Mouse (Mus musculus) CH12.LX (cell line): ENCODE results near the gene Ttc23l. TPM values are rescaled to one million over a fixed set of nuclear protein-coding genes. Genes with fewer than 3 reads are reported as not detected.

ENCODE experiments used
- DNase-seq: peaks from one replicate; pipeline ENCODE4 v3.0.0-alpha.2; 2013; ENCODE audit errors: extremely low read depth
- H3K27ac ChIP-seq: 2 replicates; pipeline ENCODE4 v1.5.1; 2012; ENCODE audit warnings: low read depth, mild to moderate bottlenecking, control low read depth, moderate library complexity; ENCODE audit not compliant: insufficient read depth
- H3K27me3 ChIP-seq: replicated peaks from 2 replicates; pipeline ENCODE3; 2012; ENCODE audit warnings: inconsistent platforms
- H3K36me3 ChIP-seq, 2 experiments: replicated peaks in 1 of 2; 2 replicates each; pipeline versions ENCODE3 to v1.6.1; 2012; ENCODE audit warnings: inconsistent platforms in 1 of 2, low read length in 1 of 2, mild to moderate bottlenecking in 1 of 2, mixed read lengths in 1 of 2, moderate library complexity in 1 of 2; ENCODE audit not compliant: control insufficient read depth in 1 of 2, insufficient read depth in 1 of 2
- H3K4me1 ChIP-seq, 2 experiments: 2 replicates each; pipeline ENCODE4 v1.6.1; 2012; ENCODE audit warnings: inconsistent platforms in 1 of 2, moderate library complexity in 1 of 2; ENCODE audit not compliant: insufficient read depth in 2 of 2, control insufficient read depth in 1 of 2
- H3K4me2 ChIP-seq: 2 replicates; pipeline ENCODE4 v1.6.1; 2012; ENCODE audit warnings: low read depth, mild to moderate bottlenecking, control low read depth; ENCODE audit not compliant: poor library complexity, insufficient read depth, severe bottlenecking
- H3K4me3 ChIP-seq, 3 experiments: fragments of 150-350 bp in 1 of 3; sonication (generic) in 1 of 3; replicated peaks in 1 of 3; 2 replicates each; pipeline versions ENCODE3 to v1.5.1; 2011 to 2012; ENCODE audit warnings: low read depth in 2 of 3, low read length in 2 of 3, mild to moderate bottlenecking in 2 of 3, moderate library complexity in 2 of 3, control low read depth in 1 of 3, improper control_type of control experiment in 1 of 3, inconsistent platforms in 1 of 3, mixed read lengths in 1 of 3; ENCODE audit not compliant: poor library complexity in 1 of 3
- H3K79me2 ChIP-seq: replicated peaks from 2 replicates; pipeline ENCODE4 v1.6.1; 2012; ENCODE audit warnings: mild to moderate bottlenecking, moderate library complexity; ENCODE audit not compliant: control insufficient read depth, poor library complexity, insufficient read depth, severe bottlenecking; ENCODE audit errors: extremely low read depth
- H3K9ac ChIP-seq: 2 replicates; pipeline ENCODE4 v1.6.1; 2012; ENCODE audit warnings: low read depth, mild to moderate bottlenecking, control low read depth, moderate library complexity; ENCODE audit not compliant: insufficient read depth
- H3K9me3 ChIP-seq: replicated peaks from 2 replicates; pipeline ENCODE3; 2012; ENCODE audit warnings: low read length, inconsistent platforms, mixed read lengths
- BHLHE40 ChIP-seq: IDR thresholded peaks from 2 replicates; pipeline ENCODE4 v1.6.1; 2011; ENCODE audit warnings: mild to moderate bottlenecking, low read depth, low read length, improper control_type of control experiment
- CHD2 ChIP-seq: IDR thresholded peaks from 2 replicates; pipeline ENCODE4 v1.6.1; 2011; ENCODE audit warnings: low read length, improper control_type of control experiment
- ELF1 ChIP-seq: IDR thresholded peaks from 2 replicates; pipeline ENCODE4 v1.6.1; 2014; ENCODE audit warnings: low read depth, mild to moderate bottlenecking, inconsistent platforms, low read length, improper control_type of control experiment
- EP300 ChIP-seq: IDR thresholded peaks from 2 replicates; pipeline ENCODE4 v1.6.1; 2011; ENCODE audit warnings: low read length, improper control_type of control experiment
- ETS1 ChIP-seq: conservative IDR thresholded peaks from 2 replicates; pipeline ENCODE4 v1.6.1; 2012; ENCODE audit warnings: low read depth, mild to moderate bottlenecking, inconsistent platforms, low read length, improper control_type of control experiment, moderate library complexity
- GABPA ChIP-seq: IDR thresholded peaks from 2 replicates; pipeline ENCODE4 v1.6.1; 2012; ENCODE audit warnings: low read depth, low read length, improper control_type of control experiment, inconsistent platforms; ENCODE audit not compliant: insufficient replicate concordance
- HCFC1 ChIP-seq: IDR thresholded peaks from 2 replicates; pipeline ENCODE4 v1.6.1; 2012; ENCODE audit warnings: low read depth, mild to moderate bottlenecking, inconsistent platforms, low read length, improper control_type of control experiment
- IRF4 ChIP-seq: IDR thresholded peaks from 2 replicates; pipeline ENCODE4 v1.6.1; 2014; ENCODE audit warnings: low read depth, mild to moderate bottlenecking, inconsistent platforms, low read length, improper control_type of control experiment
- JUN ChIP-seq: IDR thresholded peaks from 2 replicates; pipeline ENCODE4 v1.6.1; 2011; ENCODE audit warnings: low read depth, mild to moderate bottlenecking, low read length, improper control_type of control experiment, moderate library complexity; ENCODE audit not compliant: insufficient read depth
- KAT2A ChIP-seq: IDR thresholded peaks from 2 replicates; pipeline ENCODE4 v1.6.1; 2012; ENCODE audit warnings: low read length, improper control_type of control experiment, inconsistent platforms; ENCODE audit not compliant: insufficient replicate concordance
- MAFK ChIP-seq: IDR thresholded peaks from 2 replicates; pipeline ENCODE4 v1.6.1; 2011; ENCODE audit warnings: low read length, improper control_type of control experiment; ENCODE audit not compliant: insufficient replicate concordance
- MAX ChIP-seq: IDR thresholded peaks from 2 replicates; pipeline ENCODE4 v1.6.1; 2011; ENCODE audit warnings: low read length, improper control_type of control experiment
- MEF2A ChIP-seq: IDR thresholded peaks from 2 replicates; pipeline ENCODE4 v1.6.1; 2014; ENCODE audit warnings: low read depth, mild to moderate bottlenecking, inconsistent platforms, low read length, improper control_type of control experiment, borderline replicate concordance
- MXI1 ChIP-seq: IDR thresholded peaks from 2 replicates; pipeline ENCODE4 v1.6.1; 2011; ENCODE audit warnings: mild to moderate bottlenecking, low read depth, low read length, improper control_type of control experiment
- MYC ChIP-seq: IDR thresholded peaks from 2 replicates; pipeline ENCODE4 v1.6.1; 2011; ENCODE audit warnings: low read depth, mild to moderate bottlenecking, improper control_type of control experiment, low read length
- NELFE ChIP-seq: IDR thresholded peaks from 2 replicates; pipeline ENCODE4 v1.6.1; 2011; ENCODE audit warnings: low read depth, low read length, improper control_type of control experiment
- NRF1 ChIP-seq: IDR thresholded peaks from 2 replicates; pipeline ENCODE4 v1.6.1; 2014; ENCODE audit warnings: low read depth, mild to moderate bottlenecking, inconsistent platforms, low read length, improper control_type of control experiment, moderate library complexity
- PAX5 ChIP-seq: IDR thresholded peaks from 2 replicates; pipeline ENCODE4 v1.6.1; 2012; ENCODE audit warnings: low read length, inconsistent platforms, mixed read lengths
- POLR2A ChIP-seq: IDR thresholded peaks from 2 replicates; pipeline ENCODE4 v1.6.1; 2011; ENCODE audit warnings: low read depth, mild to moderate bottlenecking, improper control_type of control experiment, low read length
- POLR2AphosphoS2 ChIP-seq: IDR thresholded peaks from 2 replicates; pipeline ENCODE4 v1.6.1; 2011; ENCODE audit warnings: low read depth, low read length, improper control_type of control experiment
- RCOR1 ChIP-seq: conservative IDR thresholded peaks from 2 replicates; pipeline ENCODE4 v1.6.1; 2012; ENCODE audit warnings: low read depth, mild to moderate bottlenecking, inconsistent platforms, low read length, improper control_type of control experiment
- SIN3A ChIP-seq: IDR thresholded peaks from 2 replicates; pipeline ENCODE4 v1.6.1; 2012; ENCODE audit warnings: low read length, improper control_type of control experiment, inconsistent platforms
- SMC3 ChIP-seq: IDR thresholded peaks from 2 replicates; pipeline ENCODE4 v1.6.1; 2011; ENCODE audit warnings: low read depth, low read length, improper control_type of control experiment
- TBP ChIP-seq: conservative IDR thresholded peaks from 2 replicates; pipeline ENCODE4 v1.6.1; 2011; ENCODE audit warnings: low read depth, low read length, improper control_type of control experiment
- TCF12 ChIP-seq: IDR thresholded peaks from 2 replicates; pipeline ENCODE4 v1.6.1; 2014; ENCODE audit warnings: low read depth, mild to moderate bottlenecking, inconsistent platforms, low read length, improper control_type of control experiment
- UBTF ChIP-seq: IDR thresholded peaks from 2 replicates; pipeline ENCODE4 v1.6.1; 2012; ENCODE audit warnings: low read depth, mild to moderate bottlenecking, inconsistent platforms, low read length, improper control_type of control experiment, moderate library complexity
- ZMIZ1 ChIP-seq: IDR thresholded peaks from 2 replicates; pipeline ENCODE4 v1.6.1; 2012; ENCODE audit warnings: low read depth, mild to moderate bottlenecking, inconsistent platforms, low read length, improper control_type of control experiment
- dilution Hi-C: fragments of 300-500 bp; cut with MboI; formaldehyde crosslinking; loops from 2 replicates; pipeline ENCODE4 v1.14.3; 2020; ENCODE audit warnings: low sequenced_read_pairs; ENCODE audit not compliant: extremely low pct_unique_long_range_greater_than_20kb, extremely low pct_ligation_motif_present
- in situ Hi-C: fragments of 300-500 bp; cut with MboI; formaldehyde crosslinking; loops from 3 replicates; pipeline ENCODE4 v1.14.3; 2019; ENCODE audit warnings: low sequenced_read_pairs, low pct_ligation_motif_present, low pct_unique_long_range_greater_than_20kb, mixed read lengths
- polyA plus RNA-seq: library from polyadenylated mRNA; unstranded; fragments of >175 nt; gene quantifications from 2 replicates; pipeline ENCODE4 v1.2.1, GENCODE M21; 2012; ENCODE audit warnings: low read depth; ENCODE audit not compliant: insufficient read length
- total RNA-seq, 2 experiments: library from RNA; depleted of rRNA; stranded (reverse); fragments of 300-350 nt in 1 of 2; fragments of >200 nt in 1 of 2; gene quantifications; 2 replicates each; pipeline ENCODE4 v1.2.3; 2012 to 2014

Gene Ttc23l
- total and polyA plus RNA-seq, 3 experiments, result 0.15 to 0.31 TPM; not detected in 1

GRCm38 (mm10) chr15:10485484-10486364 lies 72.7 kb downstream of the Ttc23l start, which contains the start of the genes Brix1 and Rad1:
TSS of gene Brix1 (minus strand) at chr15:10485947.
TSS of gene Rad1 (plus strand) at chr15:10486018.
- Histone ChIP-seq H3K4me2 (peak within 1 kb of the TSS; percentile 99), H3K27me3 (no peaks in the 10 kb centered on the region), H3K27ac (peak within 1 kb of the TSS; percentile 49), H3K36me3 (peaks cover 39 to 54% of the 10 kb centered on the region in 2 experiments), H3K4me1 (peaks cover 0 to 45% of the 10 kb centered on the region in 2 experiments; a peak in 3 of 4 replicates), H3K9me3 (no peaks in the 10 kb centered on the region), H3K4me3 (peak within 1 kb of the TSS; percentile 97 to 100 (median 99)), H3K9ac (peak within 1 kb of the TSS; percentile 98), H3K79me2 (peaks cover 56% of the 10 kb centered on the region)
- TF ChIP-seq UBTF (peak; percentile 37; the same call in 1 of the 2 replicates), MAX (peak; percentile 87), CHD2 (no peak; the same call in 1 of the 2 replicates), POLR2AphosphoS2 (peak; percentile 64; the same call in 1 of the 2 replicates), NRF1 (peak; percentile 42; the same call in 1 of the 2 replicates), PAX5 (no peak), KAT2A (peak; percentile 90; the same call in 1 of the 2 replicates), ZMIZ1 (peak; percentile 82), JUN (no peak), MXI1 (peak; percentile 95), POLR2A (peak; percentile 88), IRF4 (no peak), ETS1 (peak; percentile 49; the same call in 1 of the 2 replicates), MYC (peak; percentile 92), RCOR1 (no peak), SMC3 (no peak), BHLHE40 (peak; percentile 12; the same call in 1 of the 2 replicates), NELFE (peak; percentile 92), MEF2A (peak; percentile 68), ELF1 (peak; percentile 96), TCF12 (peak; percentile 97), MAFK (no peak), TBP (peak; percentile 72; the same call in 1 of the 2 replicates), SIN3A (peak; percentile 92), EP300 (no peak), HCFC1 (peak; percentile 94), GABPA (peak; percentile 78)
- peak; percentile 95 for DNase-seq
- in situ Hi-C loops (loop anchor here (25.0 kb wide), 1 partner anchor 902 kb away; the partner anchor contains the start of gene Tars), dilution Hi-C loops (no loop called here)
